Mouse (Mus musculus): Measurements from ENCODE around the gene Arhgap35. TPM values are rescaled to one million over a fixed set of nuclear protein-coding genes. Genes with fewer than 3 reads are reported as not detected.
A peak's percentile ranks its signal among the peaks of the same experiment; 100 is the strongest.

The Arhgap35 gene
- polyA plus RNA-seq, 1 experiment from 2014 or later, result 27.4 TPM

- no peak overlapping the region for H3K4me3 ChIP-seq (replicated peaks)
- no peak overlapping the region for H3K9ac ChIP-seq (replicated peaks)
- no peak for ATAC-seq (ENCODE audit: low FRiP score)
- H3K4me2 ChIP-seq, result no peak overlapping the region
- no peaks in the 10 kb centered on the region for H3K4me1 ChIP-seq
- no peak overlapping the region for H3K27ac ChIP-seq (replicated peaks)
- H3K36me3 ChIP-seq, result peaks cover 74% of the 10 kb centered on the region
- no peaks in the 10 kb centered on the region for H3K27me3 ChIP-seq (replicated peaks)
- whole genome bisulfite sequencing, result 29% methylated on average over 3 of the region's 3 CpGs
- H3K9me3 ChIP-seq (replicated peaks), result no peaks in the 10 kb centered on the region
Measured at GRCm38 (mm10) chr7:16507284-16507683, 107.5 kb downstream of the Arhgap35 start.

DNA sequence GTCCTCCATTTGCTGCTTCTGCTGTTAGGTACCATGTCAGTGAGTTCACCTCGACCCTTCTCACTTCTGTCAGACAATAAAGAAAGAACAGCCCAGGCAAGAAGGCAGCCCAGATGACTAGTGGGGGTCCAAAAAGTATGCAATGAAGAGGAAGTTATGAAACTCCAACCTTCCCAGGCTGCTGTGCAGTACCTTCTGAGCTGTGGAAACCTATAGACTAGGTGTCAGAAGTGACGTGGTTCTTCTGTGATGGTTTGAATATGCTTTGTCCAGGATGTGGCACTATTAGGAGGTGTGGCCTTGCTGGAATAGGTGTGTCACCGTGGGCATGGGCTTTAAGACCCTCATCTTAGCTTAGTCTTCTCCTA, 109.6 kb downstream of the Arhgap35 start:
- WGBS, result 92% methylated on average over 3 of the region's 3 CpGs
- ATAC-seq (ENCODE audit: low FRiP score), result no peak
- no peaks in the 10 kb centered on the region for H3K9me3 ChIP-seq (replicated peaks)
- H3K4me3 ChIP-seq (replicated peaks), result no peak overlapping the region
- H3K4me2 ChIP-seq, result no peak overlapping the region
- no peaks in the 10 kb centered on the region for H3K4me1 ChIP-seq
- peaks cover 67% of the 10 kb centered on the region for H3K36me3 ChIP-seq
- no peaks in the 10 kb centered on the region for H3K27me3 ChIP-seq (replicated peaks)
- no peak overlapping the region for H3K27ac ChIP-seq (replicated peaks)
- no peak overlapping the region for H3K9ac ChIP-seq (replicated peaks)

DNA sequence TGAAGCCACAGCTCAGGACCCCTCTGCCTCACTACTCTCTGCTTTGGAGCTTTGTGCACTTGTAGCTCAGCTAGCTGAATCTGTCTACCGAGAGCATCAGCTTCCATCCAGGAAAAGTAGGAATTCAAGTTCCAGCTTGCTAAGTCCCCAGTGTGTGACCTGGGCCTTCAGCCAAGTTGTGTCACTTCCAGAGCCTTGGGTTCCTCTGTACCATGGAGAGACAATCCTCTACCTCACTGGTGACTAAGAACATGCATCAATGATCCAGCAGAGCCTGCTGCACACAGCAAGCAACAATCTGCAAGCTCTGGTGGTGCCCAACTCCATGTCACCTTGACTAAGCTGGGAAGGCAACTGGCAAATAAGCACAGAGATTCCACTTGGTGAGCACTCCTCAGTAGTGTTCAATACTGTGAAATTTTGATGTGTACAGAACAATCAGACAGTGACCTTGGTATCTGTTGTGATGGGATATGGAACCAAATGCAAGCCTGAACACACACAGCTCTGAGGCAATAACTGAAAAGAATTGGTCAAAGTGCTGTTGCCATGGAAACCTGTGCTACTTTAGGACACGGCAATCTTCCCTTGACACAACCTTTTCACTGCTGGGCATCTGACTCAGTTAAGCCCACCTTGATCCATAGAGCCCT, 110.1 kb downstream of the Arhgap35 start:
- H3K4me3 ChIP-seq (replicated peaks), result no peak overlapping the region
- H3K4me2 ChIP-seq, result no peak overlapping the region
- 54% methylated on average over 2 of the region's 2 CpGs for WGBS
- no peak for ATAC-seq (ENCODE audit: low FRiP score)
- H3K27ac ChIP-seq (replicated peaks), result no peak overlapping the region
- H3K9ac ChIP-seq (replicated peaks), result no peak overlapping the region
- no peaks in the 10 kb centered on the region for H3K27me3 ChIP-seq (replicated peaks)
- no peaks in the 10 kb centered on the region for H3K9me3 ChIP-seq (replicated peaks)
- no peaks in the 10 kb centered on the region for H3K4me1 ChIP-seq
- peaks cover 63% of the 10 kb centered on the region for H3K36me3 ChIP-seq

DNA sequence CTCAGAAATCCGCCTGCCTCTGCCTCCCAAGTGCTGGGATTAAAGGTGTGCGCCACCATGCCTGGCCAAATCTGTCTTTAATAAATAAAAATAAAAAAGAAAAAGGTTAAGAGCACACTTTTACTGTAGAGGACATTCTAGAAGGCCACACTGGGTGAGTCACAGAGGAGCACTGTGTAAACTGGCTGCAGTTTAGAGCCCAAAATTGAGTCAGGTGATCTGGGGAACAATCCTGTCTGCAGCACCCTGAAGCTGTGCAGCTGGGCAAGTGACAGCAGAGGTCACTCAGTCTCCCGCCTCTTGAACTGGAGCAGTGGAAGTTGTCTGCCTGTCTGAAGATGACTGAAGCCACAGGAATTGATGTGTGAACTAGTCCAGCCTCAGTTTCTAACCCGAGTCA, 113.2 kb downstream of the Arhgap35 start:
- no peak overlapping the region for H3K4me3 ChIP-seq (replicated peaks)
- H3K9ac ChIP-seq (replicated peaks), result no peak overlapping the region
- no peaks in the 10 kb centered on the region for H3K27me3 ChIP-seq (replicated peaks)
- no peaks in the 10 kb centered on the region for H3K4me1 ChIP-seq
- no peak overlapping the region for H3K4me2 ChIP-seq
- no peaks in the 10 kb centered on the region for H3K9me3 ChIP-seq (replicated peaks)
- ATAC-seq (ENCODE audit: low FRiP score), result no peak
- WGBS, result 96% methylated on average over 4 of the region's 4 CpGs
- no peak overlapping the region for H3K27ac ChIP-seq (replicated peaks)
- peaks cover 73% of the 10 kb centered on the region for H3K36me3 ChIP-seq

DNA sequence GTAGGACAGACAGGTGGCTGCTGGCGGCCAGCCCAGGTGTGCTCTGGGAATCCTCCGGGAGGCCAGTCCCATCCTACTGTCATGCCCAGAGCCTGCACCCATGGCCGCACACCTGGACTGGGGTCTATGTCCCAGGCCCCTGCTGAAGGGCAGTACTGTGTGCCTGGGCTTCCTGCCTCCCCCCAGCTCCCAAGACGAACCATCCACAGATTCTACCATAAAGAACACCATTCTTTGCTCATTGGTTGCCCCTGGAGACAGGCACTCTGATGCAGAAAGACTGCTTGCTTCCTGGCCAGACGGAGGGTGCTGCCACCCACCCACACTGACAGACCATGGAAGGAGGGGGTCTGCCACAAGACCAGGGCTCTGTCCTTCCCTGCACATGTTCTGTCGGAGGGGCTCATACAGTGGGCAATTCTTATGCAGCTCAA, 115.1 kb downstream of the Arhgap35 start:
- H3K36me3 ChIP-seq, result peaks cover 69% of the 10 kb centered on the region
- peak overlapping the region; percentile 28; the same call in 1 of the 2 replicates for H3K27ac ChIP-seq (replicated peaks)
- peak; percentile 54; the same call in 1 of the 2 replicates for ATAC-seq (ENCODE audit: low FRiP score)
- H3K4me2 ChIP-seq, result no peak overlapping the region
- H3K9ac ChIP-seq (replicated peaks), result no peak overlapping the region
- no peaks in the 10 kb centered on the region for H3K9me3 ChIP-seq (replicated peaks)
- no peaks in the 10 kb centered on the region for H3K27me3 ChIP-seq (replicated peaks)
- WGBS, result 56% methylated on average over 6 of the region's 6 CpGs
- no peaks in the 10 kb centered on the region for H3K4me1 ChIP-seq
- H3K4me3 ChIP-seq (replicated peaks), result no peak overlapping the region

- Histone ChIP-seq H3K9ac (replicated peaks) (no peak overlapping the region), H3K4me2 (no peak overlapping the region), H3K27me3 (replicated peaks) (no peaks in the 10 kb centered on the region), H3K27ac (replicated peaks) (no peak overlapping the region), H3K4me3 (replicated peaks) (no peak overlapping the region), H3K4me1 (no peaks in the 10 kb centered on the region), H3K36me3 (peaks cover 42% of the 10 kb centered on the region), H3K9me3 (replicated peaks) (no peaks in the 10 kb centered on the region)
- WGBS, result 91% methylated on average over 3 of the region's 3 CpGs
- no peak for ATAC-seq (ENCODE audit: low FRiP score)
Measured at GRCm38 (mm10) chr7:16496260-16496659, 118.5 kb downstream of the Arhgap35 start.

GRCm38 (mm10) chr7:16493361-16493760, 121.4 kb downstream of the Arhgap35 start:
- peaks cover 31% of the 10 kb centered on the region for H3K36me3 ChIP-seq
- 51% methylated on average over 2 of the region's 2 CpGs for WGBS
- no peak overlapping the region for H3K4me2 ChIP-seq
- no peak overlapping the region for H3K9ac ChIP-seq (replicated peaks)
- no peak for ATAC-seq (ENCODE audit: low FRiP score)
- no peaks in the 10 kb centered on the region for H3K4me1 ChIP-seq
- no peaks in the 10 kb centered on the region for H3K9me3 ChIP-seq (replicated peaks)
- no peaks in the 10 kb centered on the region for H3K27me3 ChIP-seq (replicated peaks)
- no peak overlapping the region for H3K4me3 ChIP-seq (replicated peaks)
- H3K27ac ChIP-seq (replicated peaks), result no peak overlapping the region

DNA sequence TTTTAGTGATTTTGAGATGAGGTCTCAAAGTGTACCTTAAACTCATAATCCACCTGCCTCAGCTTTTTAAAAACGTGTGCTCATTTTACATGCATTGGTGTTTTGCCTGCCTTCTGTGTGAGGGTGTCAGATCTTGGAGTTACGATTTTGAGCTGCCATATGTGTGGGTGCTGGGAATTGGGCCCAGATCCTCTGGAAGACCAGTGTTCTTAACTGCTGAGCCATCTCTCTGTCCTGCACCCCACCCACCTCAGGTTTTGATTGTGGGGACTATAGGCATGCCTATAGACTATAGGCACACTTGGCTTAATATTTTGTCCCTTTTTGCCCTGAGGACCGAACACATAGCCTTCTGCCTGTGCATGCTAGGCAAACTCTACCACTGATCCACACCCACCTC, 122.6 kb downstream of the Arhgap35 start:
- no peak overlapping the region for H3K4me2 ChIP-seq
- no peaks in the 10 kb centered on the region for H3K9me3 ChIP-seq (replicated peaks)
- H3K4me3 ChIP-seq (replicated peaks), result no peak overlapping the region
- 65% methylated on average over 3 of the region's 3 CpGs for WGBS
- H3K4me1 ChIP-seq, result no peaks in the 10 kb centered on the region
- H3K36me3 ChIP-seq, result peaks cover 20% of the 10 kb centered on the region
- no peak for ATAC-seq (ENCODE audit: low FRiP score)
- H3K9ac ChIP-seq (replicated peaks), result no peak overlapping the region
- H3K27me3 ChIP-seq (replicated peaks), result no peaks in the 10 kb centered on the region
- no peak overlapping the region for H3K27ac ChIP-seq (replicated peaks)

DNA sequence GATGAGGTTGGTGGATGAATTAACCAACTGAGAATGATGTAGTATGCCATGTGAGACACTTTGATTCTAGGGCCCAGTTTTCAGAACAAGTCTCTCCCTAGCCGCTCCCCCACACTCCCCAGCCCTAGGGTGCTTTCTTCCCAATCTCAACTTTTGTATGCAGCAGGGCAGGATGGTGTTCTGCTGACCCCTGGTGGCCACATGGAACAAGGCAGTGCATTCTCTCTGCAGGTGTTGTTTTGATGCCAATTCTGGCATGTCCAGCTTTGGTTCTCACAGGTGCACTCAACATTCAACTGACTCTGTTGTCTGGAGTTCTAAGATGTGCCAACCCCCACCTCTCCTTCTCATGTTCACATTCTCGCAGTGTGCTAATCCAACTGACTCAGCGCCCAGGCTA, 123.0 kb downstream of the Arhgap35 start:
- no peak overlapping the region for H3K4me2 ChIP-seq
- H3K4me3 ChIP-seq (replicated peaks), result no peak overlapping the region
- H3K36me3 ChIP-seq, result peaks cover 15% of the 10 kb centered on the region
- H3K27ac ChIP-seq (replicated peaks), result no peak overlapping the region
- peak; percentile 43; the same call in 1 of the 2 replicates for ATAC-seq (ENCODE audit: low FRiP score)
- WGBS, result 32% methylated on average over 3 of the region's 3 CpGs
- no peaks in the 10 kb centered on the region for H3K9me3 ChIP-seq (replicated peaks)
- H3K4me1 ChIP-seq, result no peaks in the 10 kb centered on the region
- no peaks in the 10 kb centered on the region for H3K27me3 ChIP-seq (replicated peaks)
- no peak overlapping the region for H3K9ac ChIP-seq (replicated peaks)

- no peaks in the 10 kb centered on the region for H3K36me3 ChIP-seq
Measured at GRCm38 (mm10) chr7:16489948-16490347, 124.8 kb downstream of the Arhgap35 start.

DNA sequence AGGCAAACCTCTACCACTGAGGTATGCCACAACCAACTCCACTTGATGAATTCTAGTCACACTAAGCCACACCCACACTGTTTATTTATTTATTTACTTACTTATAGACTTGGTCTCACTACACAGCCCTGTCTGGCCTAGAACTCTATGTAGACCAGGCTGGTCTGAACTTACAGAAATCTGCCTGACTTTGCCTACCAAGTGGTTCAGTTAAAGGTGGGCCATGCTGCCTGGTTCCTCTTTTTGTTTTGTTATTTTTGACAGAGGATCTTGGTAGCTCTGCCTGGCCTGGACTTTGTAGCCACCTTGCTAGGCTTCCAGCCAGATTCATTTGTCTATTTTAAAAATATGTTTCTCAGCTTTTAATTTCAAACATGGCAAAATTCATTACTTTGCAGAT, 126.0 kb downstream of the Arhgap35 start:
- Histone ChIP-seq H3K4me2 (no peak overlapping the region), H3K9me3 (replicated peaks) (no peaks in the 10 kb centered on the region), H3K36me3 (no peaks in the 10 kb centered on the region), H3K27me3 (replicated peaks) (no peaks in the 10 kb centered on the region), H3K9ac (replicated peaks) (no peak overlapping the region), H3K4me1 (no peaks in the 10 kb centered on the region), H3K27ac (replicated peaks) (no peak overlapping the region), H3K4me3 (replicated peaks) (no peak overlapping the region)
- no peak for ATAC-seq (ENCODE audit: low FRiP score)

More at GRCm38 (mm10) chr7:16489948-16490347, 124.8 kb downstream of the Arhgap35 start:
- Histone ChIP-seq H3K27ac (replicated peaks) (no peak overlapping the region), H3K9me3 (replicated peaks) (no peaks in the 10 kb centered on the region), H3K27me3 (replicated peaks) (no peaks in the 10 kb centered on the region), H3K4me2 (no peak overlapping the region), H3K9ac (replicated peaks) (no peak overlapping the region), H3K4me1 (no peaks in the 10 kb centered on the region), H3K4me3 (replicated peaks) (no peak overlapping the region)
- 88% methylated on average over 9 of the region's 9 CpGs for WGBS
- ATAC-seq (ENCODE audit: low FRiP score), result no peak

DNA sequence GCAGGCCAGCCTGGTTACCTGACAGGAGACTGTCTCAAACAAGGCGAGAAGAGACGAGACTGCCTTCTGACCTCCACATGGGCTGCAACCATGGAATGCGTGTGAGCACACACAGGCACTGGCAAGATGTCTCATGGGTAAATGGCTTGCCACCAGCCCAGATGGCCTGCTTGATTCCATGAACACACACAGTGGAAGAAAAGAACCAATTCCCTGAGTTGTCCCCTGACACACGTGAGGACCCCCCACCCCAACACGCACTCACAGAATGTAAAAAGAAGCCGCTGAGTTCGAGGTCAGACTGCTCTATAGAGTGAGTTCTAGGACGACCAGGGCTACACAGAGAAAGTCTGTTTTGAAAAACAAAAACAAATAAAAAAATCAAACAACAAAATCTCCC, 137.2 kb downstream of the Arhgap35 start, which contains the start of gene Npas1:
Gene Npas1, minus strand, starts transcription at position 101 of the 400 bp plus-strand sequence.
- Histone ChIP-seq H3K27ac (replicated peaks) (no peak within 1 kb of the TSS), H3K9ac (replicated peaks) (peak within 1 kb of the TSS; percentile 21; the same call in 1 of the 2 replicates), H3K4me2 (peak within 1 kb of the TSS; percentile 69), H3K9me3 (replicated peaks) (no peaks in the 10 kb centered on the region), H3K36me3 (no peaks in the 10 kb centered on the region), H3K4me3 (replicated peaks) (peak within 1 kb of the TSS; percentile 41), H3K4me1 (peaks cover 23% of the 10 kb centered on the region), H3K27me3 (replicated peaks) (peaks cover 49% of the 10 kb centered on the region)
- WGBS, result 90% methylated on average over 8 of the region's 8 CpGs
- no peak for ATAC-seq (ENCODE audit: low FRiP score)
